Mouse (Mus musculus) testis, adult 2 months (tissue): Measurements from ENCODE around the gene Dnajb2. TPM values are rescaled to one million over a fixed set of nuclear protein-coding genes. Genes with fewer than 3 reads are reported as not detected.
A peak's percentile ranks its signal among the peaks of the same experiment; 100 is the strongest.
"Not testable (repeated sequence)": the region's sequence is repeated elsewhere in the genome, so short reads cannot be mapped to it uniquely, and the experiment has no call there.

ENCODE experiments used
- H3K27ac ChIP-seq: fragments of 200-500 bp; 2 replicates; pipeline ENCODE4 v1.5.1; 2012; ENCODE audit warnings: low read depth, low read length; ENCODE audit not compliant: control insufficient read depth, insufficient read depth
- H3K27me3 ChIP-seq: fragments of 200-500 bp; 2 replicates; pipeline ENCODE4 v1.6.1; 2012; ENCODE audit warnings: mild to moderate bottlenecking, low read length, moderate library complexity; ENCODE audit not compliant: control insufficient read depth, insufficient read depth
- H3K36me3 ChIP-seq: fragments of 200-500 bp; 2 replicates; pipeline ENCODE4 v1.6.1; 2012; ENCODE audit warnings: mild to moderate bottlenecking, low read length; ENCODE audit not compliant: control insufficient read depth, insufficient read depth
- H3K4me1 ChIP-seq: fragments of 200-500 bp; 2 replicates; pipeline ENCODE4 v1.6.1; 2012; ENCODE audit warnings: low read length; ENCODE audit not compliant: control insufficient read depth, insufficient read depth
- H3K4me3 ChIP-seq: fragments of 200-500 bp; 2 replicates; pipeline ENCODE4 v1.5.1; 2012; ENCODE audit warnings: low read depth, mild to moderate bottlenecking, low read length, moderate library complexity, mixed read lengths; ENCODE audit not compliant: control insufficient read depth
- CTCF ChIP-seq: fragments of 200-500 bp; IDR thresholded peaks from 2 replicates; pipeline ENCODE4 v1.5.1; 2012; ENCODE audit warnings: low read depth, mild to moderate bottlenecking, inconsistent platforms, low read length, moderate library complexity; ENCODE audit not compliant: control insufficient read depth, insufficient read depth, insufficient replicate concordance
- POLR2A ChIP-seq: fragments of 200-500 bp; IDR thresholded peaks from 2 replicates; pipeline ENCODE4 v1.6.1; 2012; ENCODE audit warnings: low read depth, mild to moderate bottlenecking, inconsistent platforms, low read length, moderate library complexity; ENCODE audit not compliant: control insufficient read depth
- polyA plus RNA-seq: library from polyadenylated mRNA; depleted of rRNA; stranded (reverse); fragments of >200 nt; gene quantifications from 2 replicates; pipeline ENCODE4 v1.2.3, GENCODE M21; 2012

The Dnajb2 gene
- polyA plus RNA-seq, 1 experiment, result 298 TPM

DNA sequence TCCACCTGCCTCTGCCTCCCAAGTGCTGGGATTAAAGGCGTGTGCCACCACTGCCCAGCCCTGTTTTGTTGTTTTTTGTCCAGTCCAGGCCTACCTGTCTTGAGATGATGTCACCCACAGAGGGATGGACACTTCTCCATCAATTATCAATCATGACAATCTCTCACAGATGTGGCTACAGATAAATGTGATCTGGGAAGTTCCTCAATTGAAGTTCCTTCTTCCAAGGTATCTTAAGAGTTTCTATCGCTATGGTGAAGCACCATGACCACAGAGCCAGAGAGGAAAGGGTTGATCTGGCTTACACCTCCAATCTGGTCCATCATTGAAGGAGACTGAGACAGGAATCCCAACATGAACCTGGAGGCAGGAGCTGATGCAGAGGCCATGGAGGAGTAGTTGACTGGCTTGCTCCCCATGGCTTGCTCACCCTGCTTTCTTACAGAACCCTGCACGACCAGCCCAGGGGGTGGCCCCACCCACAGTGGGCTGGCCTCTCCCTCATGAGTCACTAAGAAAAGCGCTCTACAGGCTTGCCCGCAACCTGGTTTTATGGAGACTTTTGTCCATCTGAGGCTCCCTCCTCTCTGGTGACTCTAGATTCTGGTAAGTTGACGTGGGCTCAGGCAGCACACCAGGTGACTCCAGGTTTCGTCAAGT lies 5.7 kb upstream of the Dnajb2 start:
- no peak for TF ChIP-seq CTCF
- no peak for TF ChIP-seq POLR2A
- H3K27ac ChIP-seq, result no peak overlapping the region

DNA sequence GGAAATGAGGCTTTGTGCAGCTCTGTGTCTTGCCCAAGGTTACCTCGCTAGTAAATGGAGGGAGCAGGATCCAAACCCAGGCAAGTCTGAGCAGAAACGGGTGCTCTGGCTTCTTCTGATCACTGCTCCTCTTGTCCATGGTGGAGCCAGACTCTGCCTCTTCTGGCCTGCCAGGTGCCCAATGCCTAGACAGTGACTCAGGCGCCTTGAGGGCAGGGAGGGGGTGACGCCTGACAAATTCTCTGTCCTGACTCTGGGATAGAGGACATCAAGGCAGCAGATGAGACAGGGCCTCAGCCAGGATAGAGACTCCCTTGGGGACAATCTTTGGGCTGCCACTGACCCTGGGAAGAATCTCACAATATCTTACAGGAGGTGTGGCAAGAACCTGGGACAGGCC lies 5.0 kb upstream of the Dnajb2 start:
- Histone ChIP-seq H3K4me3 (peak overlapping the region; percentile 71), H3K4me1 (no peaks in the 10 kb centered on the region), H3K27me3 (no peaks in the 10 kb centered on the region), H3K27ac (no peak overlapping the region), H3K36me3 (no peaks in the 10 kb centered on the region)
- TF ChIP-seq CTCF, result no peak
- TF ChIP-seq POLR2A, result no peak

More for the DNA sequence above, 5.7 kb upstream of the Dnajb2 start:
- Histone ChIP-seq H3K4me1 (no peaks in the 10 kb centered on the region), H3K27me3 (no peaks in the 10 kb centered on the region), H3K36me3 (no peaks in the 10 kb centered on the region), H3K4me3 (peak overlapping the region; percentile 71)

DNA sequence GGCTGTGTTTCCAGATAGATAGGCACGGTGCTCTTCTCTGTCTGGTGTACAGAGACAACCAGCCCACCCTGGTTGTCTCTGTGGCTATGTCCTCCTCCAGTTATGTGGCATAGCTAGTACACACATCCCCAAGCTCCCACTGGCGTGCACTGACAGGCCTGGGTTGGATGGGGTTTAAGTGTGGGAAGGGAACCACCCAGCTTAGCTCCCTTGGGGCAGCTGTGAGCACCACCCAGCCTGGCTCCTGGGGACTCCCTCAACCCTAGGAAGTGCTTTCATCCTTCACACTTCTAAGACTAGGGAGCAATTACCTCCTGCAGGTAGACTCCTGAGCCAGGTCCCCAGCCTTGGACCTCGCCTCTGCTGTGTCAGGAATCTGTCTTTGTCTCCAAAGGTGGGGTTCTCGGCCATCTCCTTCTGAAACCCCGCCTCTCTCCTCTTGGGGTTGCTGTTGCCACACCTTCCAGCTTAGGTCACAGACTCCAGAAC lies 4.5 kb upstream of the Dnajb2 start, which contains the start of gene A630095N17Rik:
A630095N17Rik (minus strand) TSS at position 439 of the 489 bp plus-strand sequence.
- peak within 1 kb of the TSS; percentile 36; the same call in 1 of the 2 replicates for H3K27ac ChIP-seq
- H3K36me3 ChIP-seq, result no peaks in the 10 kb centered on the region
- H3K27me3 ChIP-seq, result no peaks in the 10 kb centered on the region
- peak; percentile 58; the same call in 1 of the 2 replicates for TF ChIP-seq POLR2A
- TF ChIP-seq CTCF, result no peak; the same call in 1 of the 2 replicates
- peak within 1 kb of the TSS; percentile 71 for H3K4me3 ChIP-seq
- no peaks in the 10 kb centered on the region for H3K4me1 ChIP-seq

DNA sequence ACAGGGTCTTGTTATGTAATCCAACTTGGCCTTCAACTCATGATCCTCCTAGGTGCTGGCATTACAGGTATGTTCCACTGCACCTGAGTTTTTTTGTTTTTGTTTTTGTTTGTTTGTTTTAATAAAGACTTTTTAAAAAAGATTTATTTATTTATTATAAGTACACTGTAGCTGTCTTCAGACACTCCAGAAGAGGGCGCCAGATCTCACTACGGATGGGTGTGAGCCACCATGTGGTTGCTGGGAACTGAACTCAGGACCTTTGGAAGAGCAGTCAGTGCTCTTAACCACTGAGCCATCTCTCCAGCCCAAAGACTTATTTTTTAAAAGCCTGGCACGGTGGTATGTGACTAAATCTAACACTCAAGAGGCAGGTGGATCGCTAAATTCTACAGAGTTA lies 3.7 kb upstream of the Dnajb2 start:
- not testable (repeated sequence) for H3K27me3 ChIP-seq, H3K27ac ChIP-seq, H3K4me1 ChIP-seq, H3K36me3 ChIP-seq
- H3K4me3 ChIP-seq, result peak overlapping the region; percentile 14; the same call in 1 of the 2 replicates

DNA sequence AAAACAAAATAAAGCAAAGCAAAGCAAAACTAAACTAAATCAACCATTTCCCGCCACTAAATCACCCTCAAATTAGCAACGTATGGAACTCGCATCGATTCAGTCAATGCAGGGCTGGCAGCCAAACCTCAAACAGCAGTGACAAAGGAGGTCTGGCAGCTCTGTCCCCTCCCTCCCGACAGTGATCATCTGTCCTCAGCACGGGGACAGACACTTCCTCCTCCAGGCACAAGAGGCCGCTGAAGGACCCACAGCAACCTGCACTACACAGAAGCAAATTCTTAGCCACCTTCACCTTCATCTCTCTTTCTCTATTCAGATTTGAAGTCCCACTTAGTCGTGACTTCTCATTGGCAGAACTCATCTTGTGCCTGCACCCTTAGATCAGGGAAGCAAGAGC lies 1.6 kb upstream of the Dnajb2 start:
- H3K4me1 ChIP-seq, result no peaks in the 10 kb centered on the region
- peak overlapping the region; percentile 81 for H3K4me3 ChIP-seq
- H3K27me3 ChIP-seq, result no peaks in the 10 kb centered on the region
- no peak for TF ChIP-seq CTCF
- no peak; the same call in 1 of the 2 replicates for TF ChIP-seq POLR2A
- H3K27ac ChIP-seq, result no peak overlapping the region
- no peaks in the 10 kb centered on the region; the same call in 1 of the 2 replicates for H3K36me3 ChIP-seq

DNA sequence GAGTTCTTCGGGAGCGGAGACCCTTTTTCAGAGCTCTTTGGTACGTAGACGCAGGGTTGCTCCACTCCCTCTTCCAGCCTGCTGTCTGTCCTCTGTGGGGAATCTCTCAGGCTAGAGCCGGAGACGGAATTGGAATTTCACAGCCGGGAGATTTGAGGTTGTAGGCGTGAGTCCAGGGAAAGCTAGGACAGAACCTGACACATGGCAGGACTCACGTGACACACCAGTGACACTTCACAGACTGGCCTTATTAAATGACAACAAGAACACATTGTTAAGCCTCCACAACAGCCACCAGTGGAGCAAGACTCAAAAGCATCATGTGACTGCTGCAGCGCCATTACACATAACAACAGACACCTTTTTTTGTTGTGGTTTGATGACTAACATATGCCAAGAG lies 3.4 kb downstream of the Dnajb2 start:
- Histone ChIP-seq H3K27me3 (no peaks in the 10 kb centered on the region), H3K4me1 (no peaks in the 10 kb centered on the region), H3K4me3 (no peak overlapping the region), H3K27ac (no peak overlapping the region), H3K36me3 (peaks cover 2% of the 10 kb centered on the region)
- TF ChIP-seq POLR2A, result no peak
- no peak for TF ChIP-seq CTCF

DNA sequence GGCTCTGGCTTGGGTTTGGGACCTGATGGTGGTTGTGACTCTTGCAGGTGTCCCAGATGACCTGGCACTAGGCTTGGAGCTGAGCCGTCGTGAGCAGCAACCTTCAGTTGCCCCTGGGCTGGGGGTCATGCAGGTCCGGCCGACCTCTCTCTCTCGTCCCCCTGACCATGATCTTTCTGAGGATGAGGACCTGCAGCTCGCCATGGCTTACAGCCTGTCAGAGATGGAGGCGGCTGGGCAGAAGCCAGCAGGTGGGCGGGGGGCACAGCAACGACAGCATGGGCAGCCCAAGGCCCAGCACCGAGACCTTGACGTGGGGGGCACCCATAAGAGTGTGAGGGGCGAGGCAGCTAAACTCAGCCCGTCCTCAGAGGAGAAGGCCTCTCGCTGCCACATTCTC lies 7.2 kb downstream of the Dnajb2 start:
- no peak overlapping the region for H3K4me3 ChIP-seq
- H3K27me3 ChIP-seq, result no peaks in the 10 kb centered on the region
- no peak overlapping the region for H3K27ac ChIP-seq
- H3K36me3 ChIP-seq, result peaks cover 2% of the 10 kb centered on the region; the same call in 1 of the 2 replicates
- no peak for TF ChIP-seq POLR2A
- no peak for TF ChIP-seq CTCF
- no peaks in the 10 kb centered on the region for H3K4me1 ChIP-seq
